Mouse (Mus musculus): ENCODE data around the gene Gm6993.

- no peak for TF ChIP-seq CTCF (IDR thresholded peaks at IDR 0.05; ENCODE audit: insufficient read depth, low read length)
- TF ChIP-seq POLR2A (IDR thresholded peaks at IDR 0.05; ENCODE audit: borderline replicate concordance, extremely low read depth, low read depth, low read length): no peak
These were observed 38.1 kb upstream of the Gm6993 start for GRCm38 (mm10) chr12:31202509-31202908.

All from lung, adult 2 months (tissue).